In genomic region chr12:26535261-26535890, GRCm38 (mm10) we compare ENCODE assay signal across 12 mouse cellular contexts.
DNase-seq lines count a peak whose midpoint lies in the region; ATAC-seq and TF ChIP-seq lines count a peak whose summit lies in the region.
"Had no signal": no experiment of that assay in that cellular context is flagged by ENCODE, and none has a peak within 500 bp of the region (broad histone marks: within the 10 kb centered on the region; RNA-seq: fewer than 3 reads in every experiment).

No protein-coding gene starts in this region.

- H3K9ac ChIP-seq in forebrain, embryonic 11.5 days (ENCODE audit: low read length) = no peak overlapping the region
- H3K9ac ChIP-seq in hindbrain, postnatal 0 days (replicated peaks; ENCODE audit: low read length) = no peak overlapping the region
- H3K9ac ChIP-seq in neural tube, embryonic 14.5 days (replicated peaks; ENCODE audit: low read depth, low read length) = no peak overlapping the region
- H3K9ac ChIP-seq: heart, embryonic 13.5 days had no signal

- H3K4me3 ChIP-seq in forebrain, embryonic 11.5 days (ENCODE audit: low read depth, low read length) = no peak overlapping the region
- H3K4me3 ChIP-seq in hindbrain, postnatal 0 days (ENCODE audit: low read length) = no peak overlapping the region
- no peak overlapping the region for H3K4me3 ChIP-seq in neural tube, embryonic 14.5 days (ENCODE audit: low read depth, low read length)
- H3K4me3 ChIP-seq: heart, embryonic 13.5 days had no signal

- H3K27ac ChIP-seq in forebrain, embryonic 11.5 days (ENCODE audit: low read depth, low read length) = no peak overlapping the region; the same call in 1 of the 2 replicates
- no peak overlapping the region; the same call in 1 of the 2 replicates for H3K27ac ChIP-seq in hindbrain, postnatal 0 days
- 0 out of 2 replicates have a peak overlapping the region, but pooled peaks have one; percentile 6 for H3K27ac ChIP-seq in neural tube, embryonic 14.5 days (ENCODE audit: low read depth, low read length)
- H3K27ac ChIP-seq: heart, embryonic 13.5 days had no signal

- 73% methylated on average over 9 of the region's 9 CpGs for WGBS in forebrain, embryonic 11.5 days
- 63% methylated on average over 9 of the region's 9 CpGs for WGBS in hindbrain, postnatal 0 days
- 50% methylated on average over 9 of the region's 9 CpGs for WGBS in neural tube, embryonic 14.5 days

- H3K4me2 ChIP-seq in forebrain, embryonic 11.5 days (ENCODE audit: low read depth, low read length, severe bottlenecking) = no peak overlapping the region
- no peak overlapping the region for H3K4me2 ChIP-seq in hindbrain, postnatal 0 days (ENCODE audit: low read depth, low read length)
- H3K4me2 ChIP-seq in neural tube, embryonic 14.5 days (ENCODE audit: low read depth, low read length) = no peak overlapping the region
- H3K4me2 ChIP-seq: heart, embryonic 13.5 days had no signal

- no peak for TF ChIP-seq CTCF in hindbrain, postnatal 0 days (IDR thresholded peaks at IDR 0.05; ENCODE audit: low read depth)

- ATAC-seq in forebrain, embryonic 11.5 days (replicated peaks; ENCODE audit: low FRiP score) = no peak
- no peak for ATAC-seq in hindbrain, postnatal 0 days
- no peak for ATAC-seq in neural tube, embryonic 14.5 days (ENCODE audit: low read depth)
- ATAC-seq in erythroblast, adult 5-6 weeks (replicated peaks; ENCODE audit: low FRiP score, poor library complexity, severe bottlenecking) = no peak
- ATAC-seq: CD4-positive, CD25-positive, alpha-beta regulatory T cell, adult 4 months; intestine, embryonic 16.5 days had no signal

- H3K27me3 ChIP-seq in forebrain, embryonic 11.5 days (ENCODE audit: control insufficient read depth, insufficient read depth, low read length) = no peaks in the 10 kb centered on the region
- H3K27me3 ChIP-seq in hindbrain, postnatal 0 days (ENCODE audit: insufficient read depth, low read length) = no peaks in the 10 kb centered on the region
- no peaks in the 10 kb centered on the region for H3K27me3 ChIP-seq in neural tube, embryonic 14.5 days (ENCODE audit: control insufficient read depth, insufficient read depth, low read length)

- peak; percentile 18 for DNase-seq in lung, postnatal 10 days
- DNase-seq in lung, postnatal 14 days = no peak
- DNase-seq in forebrain, embryonic 11.5 days (ENCODE audit: low spot score) = peak; percentile 54
- peak; percentile 49 for DNase-seq in hindbrain, postnatal 0 days (ENCODE audit: low spot score)
- no peak for DNase-seq in spleen, adult 12 weeks (ENCODE audit: low spot score)
- DNase-seq in right cerebral cortex, postnatal 10 days (ENCODE audit: low spot score in 2 of 2) = no peak
- DNase-seq: lung, postnatal 36 days had no signal

- no peaks in the 10 kb centered on the region for H3K9me3 ChIP-seq in forebrain, embryonic 11.5 days (ENCODE audit: control insufficient read depth, low read length)
- no peaks in the 10 kb centered on the region for H3K9me3 ChIP-seq in hindbrain, postnatal 0 days (ENCODE audit: low read length)
- no peaks in the 10 kb centered on the region for H3K9me3 ChIP-seq in neural tube, embryonic 14.5 days (ENCODE audit: control insufficient read depth, low read length)
- H3K9me3 ChIP-seq: heart, embryonic 13.5 days had no signal

- no peaks in the 10 kb centered on the region for H3K4me1 ChIP-seq in forebrain, embryonic 11.5 days (replicated peaks; ENCODE audit: control insufficient read depth, insufficient read depth, low read length)
- peaks cover 14% of the 10 kb centered on the region; the same call in 1 of the 2 replicates for H3K4me1 ChIP-seq in hindbrain, postnatal 0 days (ENCODE audit: insufficient read depth, low read length)
- H3K4me1 ChIP-seq in neural tube, embryonic 14.5 days (ENCODE audit: control insufficient read depth, insufficient read depth, low read length) = peaks cover 13% of the 10 kb centered on the region

- no peaks in the 10 kb centered on the region for H3K36me3 ChIP-seq in forebrain, embryonic 11.5 days (ENCODE audit: control insufficient read depth, insufficient read depth, low read length)
- no peaks in the 10 kb centered on the region for H3K36me3 ChIP-seq in hindbrain, postnatal 0 days (ENCODE audit: insufficient read depth, low read length)
- H3K36me3 ChIP-seq in neural tube, embryonic 14.5 days (ENCODE audit: control insufficient read depth, insufficient read depth, low read length) = no peaks in the 10 kb centered on the region
- H3K36me3 ChIP-seq: heart, embryonic 13.5 days had no signal

Comparison
In these comparisons a context has a peak if more than half of its experiments do, and no peak if none do; other contexts are left out.
1. DNase-seq: peak in lung, postnatal 10 days (single experiment), forebrain, embryonic 11.5 days (single experiment) and hindbrain, postnatal 0 days (single experiment); none in lung, postnatal 14 days (single experiment), spleen, adult 12 weeks (single experiment) and right cerebral cortex, postnatal 10 days (0 of 2).